Mouse (Mus musculus) embryo, embryonic 11.5 days (tissue): ENCODE measurements at regions not wholly inside any gene's neighbourhood (a gene's known extent, or its start where the extent isn't known, plus 50 kb on each side); places are given as distances from the start of the nearest gene placed in this dataset.

Experiments used
- DNase-seq: peaks from one replicate; pipeline ENCODE4 v3.0.0-alpha.2; 2012; ENCODE audit warnings: low read depth, low spot score

DNA sequence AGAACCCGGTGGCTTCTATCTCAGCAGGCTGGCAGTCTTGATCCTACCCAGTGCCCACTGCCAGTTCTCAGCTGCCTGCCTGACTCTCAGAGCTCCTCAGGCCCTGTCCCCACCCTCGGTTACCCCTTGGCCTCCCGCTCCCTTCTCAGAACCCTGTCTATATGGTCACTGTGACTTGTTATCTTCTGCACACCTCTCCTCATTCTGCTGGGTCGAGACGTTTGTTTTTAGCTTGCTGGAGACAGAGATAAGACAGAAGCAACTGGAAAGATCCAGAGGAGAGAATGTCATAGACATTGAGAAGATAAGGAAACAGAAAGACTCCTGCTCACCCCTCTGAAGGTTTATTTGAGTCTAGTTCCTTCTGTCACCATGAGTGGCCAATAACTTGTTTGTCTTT is 53.8 kb upstream of the Phc1 start:
- no peak for DNase-seq

DNA sequence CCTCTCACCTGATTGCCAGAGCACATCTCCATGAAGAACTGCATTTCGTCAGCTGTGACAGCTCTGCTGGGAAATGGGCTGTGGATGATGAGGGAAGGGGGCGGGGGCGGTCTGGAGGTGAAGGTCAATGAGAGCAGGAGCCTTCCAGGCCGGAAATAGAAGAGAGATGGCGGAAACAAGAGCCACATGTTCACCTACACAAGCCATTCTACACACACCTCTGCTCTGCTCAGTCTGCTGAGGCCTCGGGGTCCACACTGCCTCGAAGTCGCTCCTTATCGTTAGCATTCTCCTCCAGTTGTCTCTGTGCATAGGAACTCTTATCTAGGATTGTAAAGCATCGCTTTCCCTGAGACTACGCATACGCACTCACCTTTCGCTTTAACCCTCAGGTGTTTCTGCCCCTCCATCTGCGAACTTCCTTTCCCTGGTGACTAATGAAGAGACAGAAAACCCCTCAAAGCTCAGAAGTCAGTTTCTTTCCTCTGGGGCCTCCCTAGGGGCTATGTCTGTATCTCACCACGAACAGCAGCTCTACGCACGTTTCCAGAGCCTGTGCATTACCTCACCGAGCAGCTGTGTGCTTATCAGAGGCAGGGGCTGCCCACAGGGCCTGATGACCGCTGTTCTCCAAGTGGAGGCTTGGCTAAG is 53.0 kb upstream of the Phc1 start:
- no peak for DNase-seq

DNA sequence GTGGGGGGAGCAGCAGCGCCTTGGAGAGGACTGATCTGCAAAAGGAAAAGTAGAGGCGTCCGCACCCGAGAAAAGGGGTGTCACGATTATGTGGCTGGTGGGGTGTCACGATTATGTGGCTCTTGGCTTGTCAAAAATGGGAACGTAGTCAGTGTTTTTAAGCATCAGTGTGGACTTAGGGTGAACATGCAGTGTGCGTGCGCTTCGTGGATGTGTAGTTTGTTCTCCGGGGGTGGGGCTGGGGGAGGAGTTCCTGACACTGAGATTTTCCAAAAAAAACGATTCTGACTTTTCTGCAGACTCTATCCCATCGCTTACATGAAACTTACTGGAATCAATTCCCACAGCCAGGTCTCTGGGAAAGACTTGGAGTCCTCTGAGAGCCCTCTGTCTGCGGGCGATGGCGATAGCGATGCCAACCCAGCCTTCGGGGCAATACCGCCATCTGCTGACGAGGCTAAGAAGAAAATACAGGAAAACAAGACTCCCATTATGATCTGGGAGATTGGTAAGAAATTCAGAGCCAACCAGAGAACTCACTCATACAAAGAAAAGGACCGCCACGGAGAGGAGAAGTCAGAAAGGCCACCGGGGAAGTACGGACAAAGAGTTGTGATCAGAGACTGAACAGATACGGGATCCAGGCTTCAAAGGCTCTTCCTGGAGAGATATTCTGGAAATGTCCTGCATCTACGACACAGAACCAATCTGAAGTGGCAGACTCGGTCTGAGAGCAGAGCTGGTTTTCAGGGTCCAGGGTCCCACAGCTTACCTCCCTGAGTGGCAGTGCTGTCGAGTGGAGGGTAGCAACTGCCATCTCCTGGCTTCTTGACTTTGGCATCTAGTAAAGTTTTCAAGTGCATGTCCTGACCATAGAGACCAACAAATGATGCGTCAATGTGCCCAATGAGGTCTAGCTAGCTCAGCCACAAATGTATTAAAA is 51.6 kb upstream of the Phc1 start:
- peak; percentile 74 for DNase-seq

DNA sequence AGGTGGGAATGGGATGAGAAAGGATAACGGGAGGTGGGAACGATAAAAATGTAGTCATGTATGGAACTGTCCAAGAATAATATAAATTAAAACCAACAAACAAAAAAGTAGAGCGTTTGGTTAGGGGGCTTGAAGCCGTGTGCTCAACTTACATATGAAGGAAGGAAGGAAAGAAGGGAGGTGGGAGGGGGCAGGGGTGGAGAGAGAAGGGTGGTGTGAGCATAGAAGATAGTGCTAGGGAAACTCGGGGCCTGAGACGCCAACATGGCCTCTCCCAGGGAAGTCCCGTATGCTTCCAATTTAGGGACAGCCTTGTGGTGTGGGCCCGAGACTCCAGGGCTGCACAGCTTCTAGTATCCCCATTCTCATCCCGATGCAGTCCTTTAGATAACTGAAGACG is 50.8 kb upstream of the Phc1 start:
- no peak for DNase-seq

DNA sequence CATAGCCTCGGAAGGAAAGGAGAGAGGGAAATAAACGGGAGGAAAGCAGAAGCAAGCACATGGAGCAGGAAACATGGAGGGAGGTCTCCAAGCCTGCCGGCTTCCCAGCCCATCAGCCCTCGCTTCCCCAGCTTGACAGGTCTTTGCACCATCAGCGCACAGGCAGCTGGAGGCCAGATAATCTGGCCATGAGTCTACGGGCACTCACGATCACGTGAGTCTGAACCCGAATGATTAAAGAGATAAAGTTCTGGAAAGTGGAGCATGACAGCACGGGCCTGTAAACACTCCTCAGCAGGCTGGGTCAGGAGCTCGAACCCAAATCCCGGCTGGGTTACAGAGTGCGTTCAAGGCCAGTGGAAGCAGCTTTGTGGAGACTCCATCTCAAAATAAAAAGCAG is 50.4 kb upstream of the Phc1 start:
- no peak for DNase-seq
